Mouse (Mus musculus) neural tube, embryonic 11.5 days (tissue): ENCODE data around the gene Ppp2r5c. TPM values are rescaled to one million over a fixed set of nuclear protein-coding genes. Genes with fewer than 3 reads are reported as not detected.
A peak's percentile ranks its signal among the peaks of the same experiment; 100 is the strongest.

ENCODE experiments used
- ATAC-seq: fragments of 200-750 bp; cut with Nextera tagmentation; 2 replicates; pipeline ENCODE4 v1.8.0; 2017; ENCODE audit warnings: moderate number of reproducible peaks, mild to moderate bottlenecking, moderate TSS enrichment, moderate library complexity; ENCODE audit not compliant: insufficient read depth, low FRiP score, low TSS enrichment
- DNase-seq: peaks from one replicate; pipeline ENCODE4 v3.0.0-alpha.2; 2015; ENCODE audit warnings: low spot score
- H3K27ac ChIP-seq: fragments of 300-500 bp; sonication (generic); 2 replicates; pipeline ENCODE4 v1.5.1; 2014; ENCODE audit warnings: low read depth, mild to moderate bottlenecking, low read length
- H3K27me3 ChIP-seq: fragments of 300-500 bp; sonication (generic); 2 replicates; pipeline ENCODE4 v1.6.1; 2014; ENCODE audit warnings: mild to moderate bottlenecking, low read length, mixed read lengths; ENCODE audit not compliant: control insufficient read depth, insufficient read depth
- H3K36me3 ChIP-seq: fragments of 300-500 bp; sonication (generic); 2 replicates; pipeline ENCODE4 v1.6.1; 2014; ENCODE audit warnings: mild to moderate bottlenecking, low read length, moderate library complexity, mixed read lengths; ENCODE audit not compliant: control insufficient read depth, insufficient read depth
- H3K4me1 ChIP-seq: fragments of 300-500 bp; sonication (generic); 2 replicates; pipeline ENCODE4 v1.6.1; 2014; ENCODE audit warnings: low read length, mixed read lengths; ENCODE audit not compliant: control insufficient read depth, insufficient read depth
- H3K4me2 ChIP-seq: fragments of 300-500 bp; sonication (generic); 2 replicates; pipeline ENCODE4 v1.6.1; 2014; ENCODE audit warnings: low read depth, mild to moderate bottlenecking, moderate library complexity
- H3K4me3 ChIP-seq: fragments of 300-500 bp; sonication (generic); 2 replicates; pipeline ENCODE4 v1.5.1; 2014; ENCODE audit warnings: low read depth, low read length
- H3K9ac ChIP-seq: fragments of 300-500 bp; sonication (generic); 2 replicates; pipeline ENCODE4 v1.6.1; 2014; ENCODE audit warnings: mild to moderate bottlenecking, low read length
- H3K9me3 ChIP-seq: fragments of 300-500 bp; sonication (generic); 2 replicates; pipeline ENCODE4 v1.6.1; 2016; ENCODE audit warnings: low read length; ENCODE audit not compliant: control insufficient read depth
- WGBS: fragments of 180-500 bp; shearing (Covaris S2); extraction: QIAGEN DNeasy Blood & Tissue Kit; methylation state at CpG from one replicate; pipeline ENCODE4 v1.1.7; 2014; 5-methylcytosine and 5-hydroxymethylcytosine counted together
- polyA plus RNA-seq: library from polyadenylated mRNA; unstranded; fragments of >200 nt; fragmentation: Nextera tagmentation; extraction: Ambion mirVana; gene quantifications from 2 replicates; pipeline ENCODE4 v1.2.1, GENCODE M21; 2014

Gene Ppp2r5c
- polyA plus RNA-seq, 1 experiment from 2014 or later = 170 TPM

- Histone ChIP-seq H3K27me3 (no peaks in the 10 kb centered on the region), H3K9ac (no peak overlapping the region), H3K4me3 (no peak overlapping the region), H3K9me3 (no peaks in the 10 kb centered on the region), H3K4me1 (no peaks in the 10 kb centered on the region), H3K4me2 (no peak overlapping the region), H3K36me3 (no peaks in the 10 kb centered on the region), H3K27ac (no peak overlapping the region)
- no peak for ATAC-seq
- DNase-seq = no peak
- 87% methylated on average over 9 of the region's 9 CpGs for WGBS
Measured at GRCm38 (mm10) chr12:110578333-110578732, 131.4 kb downstream of the Ppp2r5c start.

GRCm38 (mm10) chr12:110588622-110589021, 141.7 kb downstream of the Ppp2r5c start:
- no peak for ATAC-seq

GRCm38 (mm10) chr12:110590804-110591259, 143.9 kb downstream of the Ppp2r5c start:
- peak overlapping the region; percentile 73; the same call in 1 of the 2 replicates for H3K27ac ChIP-seq
- H3K9me3 ChIP-seq = no peaks in the 10 kb centered on the region
- no peaks in the 10 kb centered on the region for H3K36me3 ChIP-seq
- no peaks in the 10 kb centered on the region for H3K27me3 ChIP-seq
- H3K9ac ChIP-seq = peak overlapping the region; percentile 80
- WGBS = 3% methylated on average over 15 of the region's 15 CpGs
- 0 out of 2 replicates have a peak, but pooled peaks have one; percentile 13 for ATAC-seq
- peak overlapping the region; percentile 66 for H3K4me3 ChIP-seq
- H3K4me1 ChIP-seq = peaks cover 7% of the 10 kb centered on the region; the same call in 1 of the 2 replicates
- DNase-seq = no peak
- peak overlapping the region; percentile 97 for H3K4me2 ChIP-seq

More at GRCm38 (mm10) chr12:110588622-110589021, 141.7 kb downstream of the Ppp2r5c start:
- Histone ChIP-seq H3K4me2 (no peak overlapping the region), H3K9ac (no peak overlapping the region), H3K27me3 (no peaks in the 10 kb centered on the region), H3K4me3 (no peak overlapping the region), H3K36me3 (no peaks in the 10 kb centered on the region), H3K27ac (no peak overlapping the region), H3K9me3 (no peaks in the 10 kb centered on the region), H3K4me1 (peaks cover 7% of the 10 kb centered on the region; the same call in 1 of the 2 replicates)
- WGBS = 75% methylated on average over 6 of the region's 6 CpGs
- no peak for DNase-seq

- DNase-seq (peak; percentile 98), ATAC-seq (peak; percentile 98)
- Histone ChIP-seq H3K36me3 (no peaks in the 10 kb centered on the region), H3K9ac (peak overlapping the region; percentile 80), H3K4me1 (peaks cover 7% of the 10 kb centered on the region; the same call in 1 of the 2 replicates), H3K4me3 (peak overlapping the region; percentile 66), H3K27me3 (no peaks in the 10 kb centered on the region), H3K9me3 (no peaks in the 10 kb centered on the region), H3K4me2 (peak overlapping the region; percentile 97), H3K27ac (peak overlapping the region; percentile 73)
- under 1% methylated on average over 56 of the region's 56 CpGs for WGBS
Measured at GRCm38 (mm10) chr12:110591260-110591883, 144.5 kb downstream of the Ppp2r5c start.

- Histone ChIP-seq H3K4me1 (peaks cover 11% of the 10 kb centered on the region), H3K9ac (no peak overlapping the region), H3K27ac (no peak overlapping the region), H3K27me3 (no peaks in the 10 kb centered on the region), H3K4me3 (no peak overlapping the region), H3K4me2 (no peak overlapping the region), H3K9me3 (no peaks in the 10 kb centered on the region), H3K36me3 (no peaks in the 10 kb centered on the region)
- 9% methylated on average over 7 of the region's 7 CpGs for WGBS
- ATAC-seq (no peak), DNase-seq (peak; percentile 82)
Measured at GRCm38 (mm10) chr12:110598527-110598926, 151.6 kb downstream of the Ppp2r5c start.

- DNase-seq (no peak), ATAC-seq (no peak)
- no peak overlapping the region for H3K9ac ChIP-seq
- H3K4me1 ChIP-seq = peaks cover 11% of the 10 kb centered on the region
- 78% methylated on average over 4 of the region's 4 CpGs for WGBS
- no peak overlapping the region for H3K4me3 ChIP-seq
- no peak overlapping the region for H3K27ac ChIP-seq
- H3K9me3 ChIP-seq = no peaks in the 10 kb centered on the region
- no peaks in the 10 kb centered on the region for H3K36me3 ChIP-seq
- no peak overlapping the region for H3K4me2 ChIP-seq
- H3K27me3 ChIP-seq = no peaks in the 10 kb centered on the region
Measured at GRCm38 (mm10) chr12:110599791-110600190, 152.9 kb downstream of the Ppp2r5c start.

- peak overlapping the region; percentile 98; the same call in 1 of the 2 replicates for H3K4me3 ChIP-seq
- H3K4me2 ChIP-seq = peak overlapping the region; percentile 64
- no peaks in the 10 kb centered on the region for H3K27me3 ChIP-seq
- peak overlapping the region; percentile 97 for H3K9ac ChIP-seq
- H3K4me1 ChIP-seq = peaks cover 11% of the 10 kb centered on the region
- WGBS = 58% methylated on average over 13 of the region's 13 CpGs
- no peak overlapping the region for H3K27ac ChIP-seq
- ATAC-seq (0 out of 2 replicates have a peak, but pooled peaks have one; percentile 1), DNase-seq (no peak)
- H3K9me3 ChIP-seq = no peaks in the 10 kb centered on the region
- no peaks in the 10 kb centered on the region for H3K36me3 ChIP-seq
Measured at GRCm38 (mm10) chr12:110600225-110600991, 153.5 kb downstream of the Ppp2r5c start.

- peak within 1 kb of the TSS; percentile 98 for H3K4me3 ChIP-seq
- WGBS = under 1% methylated on average over 89 of the region's 105 CpGs
- ATAC-seq (peak; percentile 95), DNase-seq (peak; percentile 96)
- peaks cover 11% of the 10 kb centered on the region for H3K4me1 ChIP-seq
- H3K4me2 ChIP-seq = peak within 1 kb of the TSS; percentile 64
- peak within 1 kb of the TSS; percentile 96 for H3K27ac ChIP-seq
- peak within 1 kb of the TSS; percentile 97 for H3K9ac ChIP-seq
- no peaks in the 10 kb centered on the region for H3K27me3 ChIP-seq
- no peaks in the 10 kb centered on the region for H3K9me3 ChIP-seq
- H3K36me3 ChIP-seq = no peaks in the 10 kb centered on the region
Measured at GRCm38 (mm10) chr12:110601241-110602218, 154.6 kb downstream of the Ppp2r5c start, which contains the start of gene Dync1h1. Gene Dync1h1, plus strand, starts transcription at chr12:110601452.
